Mouse (Mus musculus) ES-Bruce4 (cell line): ENCODE data around the gene Rab3a. TPM values are rescaled to one million over a fixed set of nuclear protein-coding genes. Genes with fewer than 3 reads are reported as not detected.

Experiments
- H3K27ac ChIP-seq: 2 replicates; pipeline ENCODE4 v1.5.1; 2012; ENCODE audit warnings: low read length, inconsistent platforms; ENCODE audit not compliant: insufficient read depth
- H3K27me3 ChIP-seq: 2 replicates; pipeline ENCODE4 v1.6.1; 2012; ENCODE audit warnings: mild to moderate bottlenecking, low read length, inconsistent platforms; ENCODE audit not compliant: control insufficient read depth, poor library complexity, insufficient read depth, severe bottlenecking
- H3K36me3 ChIP-seq: 2 replicates; pipeline ENCODE4 v1.6.1; 2012; ENCODE audit warnings: inconsistent platforms, mild to moderate bottlenecking, low read length, moderate library complexity; ENCODE audit not compliant: control insufficient read depth, poor library complexity, insufficient read depth, severe bottlenecking
- H3K4me1 ChIP-seq: one replicate; pipeline ENCODE4 v1.8.1; 2011; ENCODE audit warnings: low read length; ENCODE audit not compliant: control insufficient read depth, insufficient read depth
- H3K4me3 ChIP-seq: 2 replicates; pipeline ENCODE4 v1.5.1; 2011; ENCODE audit warnings: low read depth, mild to moderate bottlenecking, low read length
- H3K9ac ChIP-seq: 2 replicates; pipeline ENCODE4 v1.6.1; 2012; ENCODE audit warnings: low read depth, mild to moderate bottlenecking, inconsistent platforms; ENCODE audit not compliant: poor library complexity, severe bottlenecking
- H3K9me3 ChIP-seq: replicated peaks from 2 replicates; pipeline ENCODE4 v1.6.1; 2012; ENCODE audit warnings: mild to moderate bottlenecking, low read length, inconsistent platforms; ENCODE audit not compliant: control insufficient read depth, poor library complexity, insufficient read depth, severe bottlenecking
- CTCF ChIP-seq: IDR thresholded peaks from one replicate; pipeline ENCODE4 v1.8.1; 2011; ENCODE audit warnings: low read depth, low read length
- EP300 ChIP-seq: IDR thresholded peaks from 2 replicates; pipeline ENCODE4 v1.6.1; 2011; ENCODE audit warnings: low read depth, low read length; ENCODE audit not compliant: insufficient read depth
- POLR2A ChIP-seq: IDR thresholded peaks from one replicate; pipeline ENCODE4 v1.8.1; 2011; ENCODE audit warnings: low read length; ENCODE audit not compliant: insufficient read depth
- polyA plus RNA-seq: library from polyadenylated mRNA; stranded (reverse); fragments of >200 nt; gene quantifications from 2 replicates; pipeline ENCODE4 v1.2.4, GENCODE M21; 2011; ENCODE audit warnings: low read depth; ENCODE audit not compliant: missing spikeins, insufficient read depth, insufficient read length

Gene Rab3a
- polyA plus RNA-seq, 1 experiment, result 6.3 TPM

DNA sequence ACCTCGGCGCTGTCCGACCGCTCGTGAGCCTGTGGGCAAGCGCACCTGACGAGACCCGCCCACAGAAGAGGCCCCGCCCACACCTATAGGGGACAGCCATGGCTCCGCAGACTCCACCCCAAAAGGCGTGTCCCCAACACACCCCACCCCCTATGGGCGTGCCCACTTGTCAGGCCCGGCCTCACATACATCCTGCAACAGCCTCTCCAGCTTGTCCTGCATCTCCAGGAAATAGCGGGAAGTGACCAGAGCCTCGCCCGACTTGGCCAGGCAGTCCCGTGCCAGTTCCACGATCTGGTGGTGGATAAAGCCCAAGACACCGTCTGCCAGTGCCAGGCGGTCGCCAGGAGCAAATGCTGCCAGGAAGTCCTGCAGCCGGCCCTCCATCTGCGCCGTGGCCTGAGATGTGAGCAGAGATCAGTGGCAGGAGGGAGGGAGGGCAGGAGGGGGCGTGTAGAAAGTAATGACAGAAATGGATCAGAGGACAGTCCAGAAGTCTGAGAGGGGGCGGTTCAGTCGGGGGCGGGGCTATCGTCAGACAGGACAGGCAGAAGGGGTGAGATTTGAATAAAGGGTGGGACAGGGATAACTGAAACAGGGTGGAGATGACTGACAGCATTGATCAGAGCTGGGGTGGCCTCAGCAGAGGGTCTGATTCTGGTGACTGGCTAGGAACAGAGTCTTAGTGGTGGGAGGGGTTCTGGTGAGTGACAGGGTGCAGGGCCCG, 33.6 kb downstream of the Rab3a start:
- Histone ChIP-seq H3K9ac (no peak overlapping the region), H3K4me3 (peak overlapping the region; percentile 2; the same call in 1 of the 2 replicates), H3K27ac (no peak overlapping the region), H3K4me1 (no peaks in the 10 kb centered on the region), H3K9me3 (no peaks in the 10 kb centered on the region), H3K36me3 (no peaks in the 10 kb centered on the region), H3K27me3 (no peaks in the 10 kb centered on the region)
- TF ChIP-seq EP300 (no peak), POLR2A (no peak), CTCF (no peak)

DNA sequence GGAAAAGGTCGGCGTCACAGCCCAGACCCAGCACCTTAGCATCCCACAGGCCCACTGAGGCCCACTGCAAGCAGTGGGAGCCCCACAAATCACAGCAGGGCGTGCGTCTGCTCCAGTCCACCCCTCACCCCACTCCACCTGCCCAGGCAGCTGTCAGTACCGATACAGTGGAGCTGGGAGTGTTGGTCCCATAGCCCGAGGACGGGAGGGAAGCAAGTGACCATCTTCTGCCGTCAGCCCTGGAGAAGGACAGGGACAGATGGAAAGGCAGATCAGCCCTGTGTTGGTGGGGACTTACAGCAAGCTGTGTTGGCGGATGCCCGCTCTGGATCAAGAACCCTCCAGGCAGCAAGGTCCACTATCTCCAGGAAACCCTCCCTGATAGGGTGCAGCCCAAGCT, 34.6 kb downstream of the Rab3a start:
- Histone ChIP-seq H3K9ac (no peak overlapping the region), H3K36me3 (no peaks in the 10 kb centered on the region), H3K4me3 (no peak overlapping the region), H3K9me3 (no peaks in the 10 kb centered on the region), H3K4me1 (no peaks in the 10 kb centered on the region), H3K27me3 (no peaks in the 10 kb centered on the region), H3K27ac (no peak overlapping the region)
- TF ChIP-seq CTCF (no peak), POLR2A (no peak), EP300 (no peak)

DNA sequence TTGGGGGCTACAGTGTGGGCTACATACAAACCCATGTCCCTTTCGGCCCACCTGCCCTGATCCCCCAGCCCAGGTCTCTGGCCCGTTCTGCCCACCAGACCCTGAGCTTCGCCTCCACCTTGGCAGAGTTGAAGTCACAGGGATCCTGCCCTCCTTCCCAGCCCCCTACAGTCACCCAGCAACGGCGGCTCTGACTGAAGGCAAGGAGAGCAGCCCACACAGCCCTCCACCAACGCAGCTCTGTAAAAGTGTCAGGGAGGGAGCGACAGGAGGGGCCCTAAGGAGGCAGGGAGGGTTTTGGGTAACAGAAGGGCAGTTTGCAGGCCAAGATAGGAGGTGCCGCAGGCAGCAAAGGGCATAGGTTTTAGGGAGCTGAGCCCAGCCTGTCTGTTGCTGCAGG, 36.4 kb downstream of the Rab3a start:
- Histone ChIP-seq H3K4me1 (no peaks in the 10 kb centered on the region), H3K36me3 (no peaks in the 10 kb centered on the region), H3K9ac (no peak overlapping the region), H3K9me3 (no peaks in the 10 kb centered on the region), H3K27ac (no peak overlapping the region), H3K4me3 (no peak overlapping the region), H3K27me3 (no peaks in the 10 kb centered on the region)
- TF ChIP-seq CTCF (no peak), POLR2A (no peak), EP300 (no peak)

DNA sequence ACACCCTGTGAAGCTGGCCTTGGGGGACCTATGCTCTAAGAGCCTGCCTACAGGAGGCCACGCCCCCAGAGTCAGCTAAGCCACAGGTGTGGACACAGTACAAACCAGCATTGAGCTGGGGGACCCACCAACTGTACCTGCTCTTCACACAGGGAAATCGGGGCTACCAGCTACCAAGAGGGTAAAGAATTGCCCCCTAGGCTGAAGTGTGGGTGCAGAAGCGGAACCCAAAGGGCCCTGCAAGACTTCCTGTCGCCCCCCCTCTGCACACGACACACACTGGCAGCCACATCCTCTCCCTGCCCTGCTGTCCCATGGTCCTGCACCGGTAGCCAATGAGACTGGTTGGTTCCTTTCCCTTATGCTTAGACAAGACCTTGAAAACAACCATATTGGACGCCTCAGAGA, 36.8 kb downstream of the Rab3a start:
- TF ChIP-seq EP300 (no peak), POLR2A (no peak), CTCF (no peak)
- no peak overlapping the region for H3K9ac ChIP-seq
- H3K4me1 ChIP-seq, result no peaks in the 10 kb centered on the region
- H3K9me3 ChIP-seq, result no peaks in the 10 kb centered on the region
- H3K36me3 ChIP-seq, result no peaks in the 10 kb centered on the region
- H3K27ac ChIP-seq, result no peak overlapping the region
- no peak overlapping the region for H3K4me3 ChIP-seq
- H3K27me3 ChIP-seq, result no peaks in the 10 kb centered on the region

DNA sequence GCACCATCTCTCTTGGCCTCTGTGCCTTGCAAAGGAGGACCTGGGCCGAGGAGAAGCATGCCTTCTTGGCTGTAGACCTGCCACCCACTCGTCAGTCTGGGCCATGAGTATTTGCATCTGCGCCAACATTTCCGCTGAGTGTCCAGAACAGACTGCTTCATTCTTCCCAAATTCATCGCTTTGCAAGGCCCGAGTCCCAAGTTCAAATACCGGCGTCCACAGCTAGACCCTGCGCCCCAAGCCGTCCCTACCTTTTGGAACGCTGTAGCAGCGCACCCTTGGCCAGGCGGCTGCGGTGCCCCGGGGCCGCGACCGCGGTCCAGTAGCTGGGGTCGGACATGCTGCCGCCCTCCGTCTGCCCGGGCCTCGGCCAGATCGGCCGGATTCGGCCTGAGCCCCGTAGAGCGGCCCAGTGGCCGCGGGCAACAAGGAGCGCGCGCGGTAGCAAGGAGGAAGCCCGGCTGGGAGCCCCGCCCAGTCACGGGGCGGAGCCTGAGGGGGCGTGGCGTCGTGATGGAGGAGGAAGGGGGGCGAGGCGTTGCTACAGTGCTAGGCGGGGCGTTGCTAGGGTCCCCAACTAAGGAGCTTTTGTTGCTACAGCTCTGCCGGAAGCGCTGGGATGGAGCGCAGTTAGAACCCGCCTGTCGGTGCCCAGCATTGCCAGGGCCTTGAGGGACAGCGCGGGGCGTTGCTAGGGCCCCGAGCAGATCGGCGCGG, 37.7 kb downstream of the Rab3a start:
- Histone ChIP-seq H3K9me3 (no peaks in the 10 kb centered on the region), H3K9ac (peak overlapping the region; percentile 74), H3K4me3 (peak overlapping the region; percentile 67), H3K4me1 (no peaks in the 10 kb centered on the region), H3K27ac (no peak overlapping the region), H3K27me3 (no peaks in the 10 kb centered on the region), H3K36me3 (no peaks in the 10 kb centered on the region)
- TF ChIP-seq EP300 (no peak), CTCF (no peak), POLR2A (no peak)

DNA sequence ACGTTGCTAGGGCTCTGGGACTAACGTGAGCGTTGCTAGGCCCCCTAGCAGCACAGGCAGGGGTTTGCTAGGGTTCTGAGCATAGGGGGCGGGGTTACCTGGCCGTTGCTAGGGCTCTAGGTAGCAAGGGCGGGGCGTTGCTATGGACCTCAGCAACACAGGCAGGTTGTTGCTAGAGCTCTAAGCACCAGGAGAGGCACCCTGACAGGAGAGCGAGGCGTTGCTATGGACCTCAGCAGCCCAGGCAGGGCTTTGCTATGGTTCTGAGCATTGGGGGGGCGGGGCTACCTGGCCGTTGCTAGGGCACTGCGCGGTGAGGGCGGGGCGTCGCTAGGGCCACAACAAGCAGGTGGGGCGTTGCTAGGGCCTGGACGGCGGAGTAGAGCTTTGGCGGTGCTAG, 38.2 kb downstream of the Rab3a start:
- Histone ChIP-seq H3K4me1 (no peaks in the 10 kb centered on the region), H3K36me3 (no peaks in the 10 kb centered on the region), H3K27ac (no peak overlapping the region), H3K9me3 (no peaks in the 10 kb centered on the region), H3K9ac (no peak overlapping the region), H3K4me3 (peak overlapping the region; percentile 67), H3K27me3 (no peaks in the 10 kb centered on the region)
- TF ChIP-seq EP300 (no peak), POLR2A (no peak), CTCF (no peak)
